Comparison of ENCODE assay signal across 34 mouse cellular contexts in genomic region chr8:49255954-49256353, GRCm38 (mm10).
"Had no signal": no experiment of that assay in that cellular context is flagged by ENCODE, and none has a peak within 500 bp of the region (broad histone marks: within the 10 kb centered on the region; RNA-seq: fewer than 3 reads in every experiment).

No protein-coding gene starts in this region.

- ATAC-seq: hindbrain, embryonic 16.5 days; hindbrain, postnatal 0 days; inflammation-experienced regulatory T-cells, adult 6 months; intestine, embryonic 15.5 days; intestine, embryonic 16.5 days; intestine, postnatal 0 days had no signal

- DNase-seq: heart, postnatal 10 days; heart, postnatal 14 days; heart, postnatal 36 days; heart, postnatal 4 days; kidney, adult 11 months; kidney, adult 18-20 months; kidney, adult 2 months; kidney, adult 8-10 months; kidney, adult 9 months; kidney, postnatal 10 days; kidney, postnatal 14 days; kidney, postnatal 25 days; kidney, postnatal 36 days; kidney, postnatal 4 days; layer of hippocampus, adult 9-11 months; layer of hippocampus, postnatal 36 days had no signal

- H3K4me3 ChIP-seq: heart, embryonic 12.5 days; heart, embryonic 13.5 days; heart, embryonic 15.5 days; hindbrain, embryonic 10.5 days; hindbrain, embryonic 12.5 days; hindbrain, embryonic 13.5 days; hindbrain, embryonic 15.5 days; intestine, embryonic 15.5 days; kidney, embryonic 15.5 days; layer of hippocampus, adult 2 months; left cerebral cortex, adult 2 months had no signal

- H3K27ac ChIP-seq: heart, embryonic 13.5 days; heart, embryonic 15.5 days; hindbrain, embryonic 10.5 days; hindbrain, embryonic 12.5 days; hindbrain, embryonic 13.5 days; hindbrain, embryonic 14.5 days; hindbrain, embryonic 15.5 days; hindbrain, postnatal 0 days; intestine, embryonic 15.5 days; kidney, embryonic 15.5 days; kidney, postnatal 0 days; layer of hippocampus, adult 2 months; left cerebral cortex, adult 2 months had no signal

- H3K36me3 ChIP-seq: heart, embryonic 12.5 days; heart, embryonic 13.5 days; heart, embryonic 15.5 days; hindbrain, embryonic 10.5 days; hindbrain, embryonic 12.5 days; hindbrain, embryonic 13.5 days; hindbrain, embryonic 15.5 days; intestine, embryonic 15.5 days; kidney, embryonic 15.5 days had no signal

- H3K4me1 ChIP-seq: heart, embryonic 12.5 days; heart, embryonic 15.5 days; hindbrain, embryonic 15.5 days; intestine, embryonic 15.5 days had no signal

- H3K4me2 ChIP-seq: heart, embryonic 12.5 days; heart, embryonic 13.5 days; heart, embryonic 15.5 days; hindbrain, embryonic 12.5 days; hindbrain, embryonic 13.5 days; hindbrain, embryonic 14.5 days; hindbrain, embryonic 15.5 days; intestine, embryonic 15.5 days; kidney, embryonic 15.5 days had no signal

- H3K9me3 ChIP-seq: heart, embryonic 12.5 days; heart, embryonic 13.5 days; heart, embryonic 15.5 days; hindbrain, embryonic 10.5 days; hindbrain, embryonic 12.5 days; hindbrain, embryonic 13.5 days; hindbrain, embryonic 15.5 days; intestine, embryonic 15.5 days; kidney, embryonic 15.5 days had no signal

- H3K27me3 ChIP-seq: heart, embryonic 12.5 days; heart, embryonic 13.5 days; heart, embryonic 15.5 days; hindbrain, embryonic 12.5 days; hindbrain, embryonic 13.5 days; hindbrain, embryonic 15.5 days; intestine, embryonic 15.5 days; kidney, embryonic 15.5 days had no signal

- H3K9ac ChIP-seq: heart, embryonic 12.5 days; heart, embryonic 13.5 days; heart, embryonic 15.5 days; hindbrain, embryonic 12.5 days; hindbrain, embryonic 13.5 days; hindbrain, embryonic 14.5 days; hindbrain, embryonic 15.5 days; intestine, embryonic 15.5 days; kidney, embryonic 15.5 days had no signal
